Mouse (Mus musculus): ENCODE data around the gene Kcnh3.

The Kcnh3 gene

GRCm38 (mm10) chr15:99283456-99283855 lies 58.8 kb downstream of the Kcnh3 start:
- no peak for DNase-seq (ENCODE audit: extremely low read depth, insufficient read length, low spot score)

GRCm38 (mm10) chr15:99284527-99285188 lies 60.0 kb downstream of the Kcnh3 start:
- no peak for DNase-seq (ENCODE audit: extremely low read depth, insufficient read length, low spot score)

GRCm38 (mm10) chr15:99285189-99285535 lies 60.5 kb downstream of the Kcnh3 start:
- no peak for DNase-seq (ENCODE audit: extremely low read depth, insufficient read length, low spot score)

- DNase-seq (ENCODE audit: extremely low read depth, insufficient read length, low spot score): no peak
Observed at GRCm38 (mm10) chr15:99290586-99290985, 65.9 kb downstream of the Kcnh3 start.

Data from 3134 (cell line).